Mouse (Mus musculus) heart, embryonic 14.5 days (tissue): ENCODE measurements at regions not wholly inside any gene's neighbourhood (a gene's known extent, or its start where the extent isn't known, plus 50 kb on each side); places are given as distances from the start of the nearest gene placed in this dataset.

Experiments
- ATAC-seq: fragments of 200-750 bp; cut with Nextera tagmentation; 2 replicates; pipeline ENCODE4 v1.8.0; 2017; ENCODE audit warnings: low read depth, moderate TSS enrichment; ENCODE audit not compliant: insufficient number of reproducible peaks, insufficient read depth, low FRiP score
- H3K27ac ChIP-seq, 2 experiments: fragments of 200-500 bp in 1 of 2; fragments of 300-500 bp in 1 of 2; sonication (generic) in 1 of 2; replicated peaks in 1 of 2; 2 replicates each; pipeline ENCODE4 v1.5.1; 2012 to 2014; ENCODE audit warnings: low read depth in 2 of 2, low read length in 2 of 2, control low read depth in 1 of 2, mild to moderate bottlenecking in 1 of 2, mixed read lengths in 1 of 2; ENCODE audit not compliant: control insufficient read depth in 1 of 2, insufficient read depth in 1 of 2
- H3K27me3 ChIP-seq: fragments of 300-500 bp; sonication (generic); 2 replicates; pipeline ENCODE4 v1.6.1; 2014; ENCODE audit warnings: mild to moderate bottlenecking, low read length, control low read depth; ENCODE audit not compliant: control insufficient read depth, insufficient read depth
- H3K36me3 ChIP-seq: fragments of 300-500 bp; sonication (generic); 2 replicates; pipeline ENCODE4 v1.6.1; 2014; ENCODE audit warnings: mild to moderate bottlenecking, control low read depth, low read length, mixed read lengths; ENCODE audit not compliant: control insufficient read depth, insufficient read depth
- H3K4me1 ChIP-seq, 2 experiments: fragments of 200-500 bp in 1 of 2; fragments of 300-500 bp in 1 of 2; sonication (generic) in 1 of 2; 2 replicates each; pipeline ENCODE4 v1.6.1; 2012 to 2014; ENCODE audit warnings: low read length in 2 of 2, control low read depth in 1 of 2, mixed read lengths in 1 of 2; ENCODE audit not compliant: control insufficient read depth in 2 of 2, insufficient read depth in 2 of 2
- H3K4me2 ChIP-seq: fragments of 300-500 bp; sonication (generic); 2 replicates; pipeline ENCODE4 v1.6.1; 2014; ENCODE audit warnings: mild to moderate bottlenecking, low read length
- H3K4me3 ChIP-seq, 2 experiments: fragments of 200-500 bp in 1 of 2; fragments of 300-500 bp in 1 of 2; sonication (generic) in 1 of 2; 2 replicates each; pipeline ENCODE4 v1.5.1; 2012 to 2014; ENCODE audit warnings: low read length in 2 of 2, mild to moderate bottlenecking in 2 of 2, control low read depth in 1 of 2, low read depth in 1 of 2, moderate library complexity in 1 of 2; ENCODE audit not compliant: control insufficient read depth in 1 of 2, insufficient read depth in 1 of 2
- H3K9ac ChIP-seq: fragments of 300-500 bp; sonication (generic); 2 replicates; pipeline ENCODE4 v1.6.1; 2014; ENCODE audit warnings: mild to moderate bottlenecking, low read length
- H3K9me3 ChIP-seq: fragments of 300-500 bp; sonication (generic); 2 replicates; pipeline ENCODE4 v1.6.1; 2016; ENCODE audit warnings: low read length, control low read depth; ENCODE audit not compliant: control insufficient read depth
- WGBS: fragments of 180-500 bp; shearing (Covaris S2); extraction: QIAGEN DNeasy Blood & Tissue Kit; methylation state at CpG from one replicate; pipeline ENCODE4 v1.1.7; 2014; 5-methylcytosine and 5-hydroxymethylcytosine counted together

DNA sequence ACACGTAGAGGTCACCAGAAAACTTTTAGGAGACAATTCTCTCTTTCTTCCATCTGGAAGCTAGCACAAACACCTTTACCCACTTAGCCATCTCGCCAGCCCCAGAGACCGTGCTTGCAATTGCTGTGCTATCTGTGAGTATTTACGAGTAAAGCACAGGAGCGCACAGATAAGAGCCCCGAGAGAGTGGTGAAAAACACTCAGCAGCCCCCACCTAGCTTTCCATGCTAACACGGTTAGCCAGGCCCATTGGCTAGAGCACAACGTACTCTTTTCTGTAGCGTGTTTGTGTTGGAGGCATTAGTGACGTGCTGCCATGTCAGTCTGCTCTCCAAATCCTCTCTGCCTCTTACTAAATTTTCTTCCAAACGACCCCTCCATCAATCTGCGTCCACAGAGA, 112.8 kb downstream of the Chic2 start:
- no peaks in the 10 kb centered on the region for H3K36me3 ChIP-seq
- no peak overlapping the region; a peak in 1 of 4 replicates for H3K4me3 ChIP-seq
- no peak overlapping the region; the same call in 1 of the 2 replicates for H3K9ac ChIP-seq
- peak overlapping the region; percentile 56 for H3K4me2 ChIP-seq
- no peaks in the 10 kb centered on the region for H3K27me3 ChIP-seq
- peak overlapping the region; percentile 53 to 75 for H3K27ac ChIP-seq
- WGBS = 12% methylated on average over 12 of the region's 12 CpGs
- H3K4me1 ChIP-seq = peaks cover 14 to 24% of the 10 kb centered on the region in 2 experiments
- H3K9me3 ChIP-seq = no peaks in the 10 kb centered on the region
- peak; percentile 50; the same call in 1 of the 2 replicates for ATAC-seq

GRCm38 (mm10) chr5:74927543-74927942, 117.0 kb downstream of the Chic2 start:
- Histone ChIP-seq H3K4me3 (no peak overlapping the region), H3K9ac (no peak overlapping the region), H3K27ac (no peak overlapping the region), H3K36me3 (no peaks in the 10 kb centered on the region), H3K4me2 (no peak overlapping the region), H3K4me1 (peaks cover 13 to 24% of the 10 kb centered on the region in 2 experiments), H3K27me3 (no peaks in the 10 kb centered on the region), H3K9me3 (no peaks in the 10 kb centered on the region)
- 73% methylated on average over 2 of the region's 2 CpGs for WGBS
- ATAC-seq = no peak

- Histone ChIP-seq H3K4me1 (peaks cover 6 to 9% of the 10 kb centered on the region in 2 experiments; a peak in 3 of 4 replicates), H3K36me3 (no peaks in the 10 kb centered on the region), H3K27me3 (no peaks in the 10 kb centered on the region), H3K27ac (no peak overlapping the region), H3K4me3 (no peak overlapping the region), H3K9me3 (no peaks in the 10 kb centered on the region), H3K4me2 (no peak overlapping the region), H3K9ac (no peak overlapping the region)
- no peak for ATAC-seq
- WGBS = 87% methylated on average over 10 of the region's 10 CpGs
These were observed 118.8 kb downstream of the Chic2 start for GRCm38 (mm10) chr5:74925769-74926168.

DNA sequence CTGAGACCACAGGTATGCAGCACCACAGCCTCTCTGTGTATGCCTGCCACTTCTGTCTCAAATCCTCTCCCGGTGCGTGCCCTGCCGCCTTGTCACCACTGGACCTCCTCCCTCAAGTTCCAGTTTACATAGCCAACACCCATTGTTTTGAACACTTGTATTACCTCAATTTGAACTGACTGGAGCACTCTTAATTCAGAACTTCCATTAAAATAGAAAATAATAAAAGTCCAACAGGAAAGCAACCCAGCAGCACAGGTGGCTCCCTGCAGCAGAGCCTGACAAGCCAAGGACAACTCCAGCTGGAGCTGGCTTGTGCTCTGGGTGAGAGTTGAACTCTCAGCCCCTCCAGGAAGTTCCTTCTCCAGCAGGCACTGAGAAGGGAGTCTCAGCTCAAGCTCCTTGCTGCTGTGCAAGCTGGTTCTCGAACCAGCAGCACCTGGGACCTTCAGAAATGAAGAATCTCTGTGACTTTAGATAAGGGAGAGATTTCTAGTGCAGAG, 120.5 kb downstream of the Chic2 start:
- Histone ChIP-seq H3K4me2 (no peak overlapping the region), H3K9me3 (no peaks in the 10 kb centered on the region), H3K36me3 (no peaks in the 10 kb centered on the region), H3K4me1 (peaks cover 5 to 6% of the 10 kb centered on the region in 2 experiments; a peak in 2 of 4 replicates), H3K27me3 (no peaks in the 10 kb centered on the region), H3K27ac (no peak overlapping the region), H3K9ac (no peak overlapping the region), H3K4me3 (no peak overlapping the region)
- ATAC-seq = no peak
- WGBS = 81% methylated on average over 4 of the region's 4 CpGs

DNA sequence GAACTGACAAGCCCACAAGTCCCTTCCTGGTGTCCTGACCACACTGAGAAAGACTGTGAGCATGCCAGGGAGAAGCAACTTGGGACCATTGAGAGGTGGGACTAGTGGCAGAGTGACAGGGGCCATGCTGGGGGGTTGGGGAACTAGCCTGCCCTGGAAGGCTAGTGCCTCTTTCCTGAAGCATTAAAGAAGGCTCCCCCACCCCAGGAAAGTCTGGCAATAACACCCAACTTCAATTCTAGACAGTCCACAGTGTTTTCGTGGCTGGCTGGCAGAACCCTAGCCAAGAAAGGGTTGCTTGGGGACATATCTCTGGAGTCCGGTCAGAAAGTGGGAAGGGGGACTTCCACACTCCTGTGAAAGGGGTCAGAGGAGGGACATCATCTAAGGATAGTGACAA, 121.2 kb downstream of the Chic2 start:
- H3K4me2 ChIP-seq = no peak overlapping the region
- no peak for ATAC-seq
- H3K27ac ChIP-seq = no peak overlapping the region
- H3K4me1 ChIP-seq = peaks cover 5% of the 10 kb centered on the region in 2 experiments; a peak in 2 of 4 replicates
- WGBS = 72% methylated on average over 2 of the region's 2 CpGs
- no peaks in the 10 kb centered on the region for H3K9me3 ChIP-seq
- no peaks in the 10 kb centered on the region for H3K36me3 ChIP-seq
- H3K27me3 ChIP-seq = no peaks in the 10 kb centered on the region
- H3K9ac ChIP-seq = no peak overlapping the region
- no peak overlapping the region for H3K4me3 ChIP-seq

GRCm38 (mm10) chr5:74922881-74923280, 121.7 kb downstream of the Chic2 start:
- Histone ChIP-seq H3K4me2 (no peak overlapping the region), H3K4me3 (no peak overlapping the region), H3K4me1 (0 out of 4 replicates have a peak, but pooled peaks cover under 1 to 3% of the 10 kb centered on the region in 2 experiments), H3K36me3 (no peaks in the 10 kb centered on the region), H3K9me3 (no peaks in the 10 kb centered on the region), H3K27me3 (no peaks in the 10 kb centered on the region), H3K9ac (no peak overlapping the region), H3K27ac (no peak overlapping the region)
- no peak for ATAC-seq
- 68% methylated on average over 6 of the region's 6 CpGs for WGBS

- ATAC-seq = no peak
- WGBS = 19% methylated on average over 2 of the region's 2 CpGs
- Histone ChIP-seq H3K27ac (no peak overlapping the region), H3K4me1 (0 out of 4 replicates have a peak, but pooled peaks cover 0 to 3% of the 10 kb centered on the region in 2 experiments), H3K36me3 (no peaks in the 10 kb centered on the region), H3K4me2 (no peak overlapping the region), H3K9ac (no peak overlapping the region), H3K4me3 (no peak overlapping the region), H3K27me3 (no peaks in the 10 kb centered on the region), H3K9me3 (peaks cover 2% of the 10 kb centered on the region; the same call in 1 of the 2 replicates)
These were observed 123.6 kb downstream of the Chic2 start for GRCm38 (mm10) chr5:74920939-74921338.

DNA sequence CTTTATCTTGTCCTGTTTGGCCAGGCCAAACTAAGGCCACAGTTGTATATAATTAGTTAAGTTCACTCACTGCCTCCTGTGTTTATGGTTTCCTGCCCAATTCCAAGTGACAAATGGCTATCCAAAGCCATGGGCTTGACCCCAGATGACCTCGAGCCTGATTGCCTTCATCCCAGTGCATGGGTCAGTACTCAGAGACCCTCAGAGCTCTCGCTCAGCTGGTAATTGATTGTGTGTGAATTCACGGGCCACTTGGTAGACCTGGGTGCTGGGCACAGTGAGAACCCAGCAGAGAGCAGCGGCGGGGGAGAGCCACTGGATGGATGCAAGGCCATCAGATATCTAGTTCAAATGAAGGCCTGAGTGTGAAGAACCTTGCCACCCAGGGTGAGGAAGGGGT, 124.1 kb downstream of the Chic2 start:
- H3K4me3 ChIP-seq = no peak overlapping the region
- ATAC-seq = no peak
- WGBS = 48% methylated on average over 5 of the region's 5 CpGs
- no peak overlapping the region for H3K27ac ChIP-seq
- H3K36me3 ChIP-seq = no peaks in the 10 kb centered on the region
- H3K4me2 ChIP-seq = no peak overlapping the region
- no peak overlapping the region for H3K9ac ChIP-seq
- H3K27me3 ChIP-seq = no peaks in the 10 kb centered on the region
- peaks cover 4% of the 10 kb centered on the region; the same call in 1 of the 2 replicates for H3K9me3 ChIP-seq
- H3K4me1 ChIP-seq = 0 out of 4 replicates have a peak, but pooled peaks cover 0 to 3% of the 10 kb centered on the region in 2 experiments
